Mouse (Mus musculus): ENCODE results near the gene Olfr1261. TPM values are rescaled to one million over a fixed set of nuclear protein-coding genes. Genes with fewer than 3 reads are reported as not detected.

Olfr1261 gene
- not detected for total RNA-seq (2021)
- long read RNA-seq, experiment 1, result 0 reads
- long read RNA-seq, experiment 2, result 0 reads

DNA sequence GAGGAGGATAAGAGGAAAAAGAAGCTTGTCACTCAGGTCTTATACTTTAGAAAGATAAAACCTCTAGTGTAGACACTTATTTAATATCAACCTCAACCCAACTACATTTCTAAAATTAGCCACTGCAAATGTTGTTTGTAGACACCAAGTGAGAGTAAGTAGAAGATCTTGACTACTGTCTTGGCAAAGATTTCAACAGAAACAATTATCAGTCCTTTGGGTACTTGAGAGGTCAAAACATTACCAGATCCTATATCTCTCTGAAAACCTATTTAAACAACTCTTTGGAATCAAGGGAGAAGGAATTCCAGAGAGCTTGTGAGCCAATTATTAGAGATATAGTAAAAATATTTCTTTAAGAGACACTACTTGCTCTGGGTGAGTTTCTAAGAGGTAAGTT lies at the start of gene Olfr1261:
Olfr1261 (plus strand) TSS at position 301 of the 400 bp plus-strand sequence.
- intact Hi-C loops (cut with DNase I), result no loop called here
- no peak for DNase-seq (ENCODE audit: low spot score in 2 of 2)

DNA sequence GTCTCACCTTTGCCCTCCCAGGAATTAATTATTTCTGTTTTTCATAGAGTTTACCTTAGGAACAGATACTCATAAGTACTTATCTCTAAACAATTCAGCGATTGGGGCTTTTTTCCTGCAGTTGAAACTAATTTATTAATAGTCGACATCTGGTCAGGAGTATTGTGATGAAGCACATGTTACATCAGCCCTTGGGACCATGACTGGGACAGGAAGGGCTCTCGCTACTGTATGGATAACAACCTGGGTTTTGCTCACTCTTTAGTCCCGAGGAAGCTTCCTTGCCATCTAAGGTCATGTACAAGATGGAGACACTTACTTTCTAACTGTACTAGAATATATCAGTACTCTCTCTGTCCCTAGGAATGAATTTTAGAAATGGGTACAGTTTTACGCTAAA lies 42.5 kb upstream of the Olfr1261 start, which contains the start of gene Olfr1259:
Olfr1259 (minus strand) TSS at position 101 of the 400 bp plus-strand sequence.
- DNase-seq (ENCODE audit: low spot score in 2 of 2), result no peak
- intact Hi-C loops (cut with DNase I), result no loop called here

DNA sequence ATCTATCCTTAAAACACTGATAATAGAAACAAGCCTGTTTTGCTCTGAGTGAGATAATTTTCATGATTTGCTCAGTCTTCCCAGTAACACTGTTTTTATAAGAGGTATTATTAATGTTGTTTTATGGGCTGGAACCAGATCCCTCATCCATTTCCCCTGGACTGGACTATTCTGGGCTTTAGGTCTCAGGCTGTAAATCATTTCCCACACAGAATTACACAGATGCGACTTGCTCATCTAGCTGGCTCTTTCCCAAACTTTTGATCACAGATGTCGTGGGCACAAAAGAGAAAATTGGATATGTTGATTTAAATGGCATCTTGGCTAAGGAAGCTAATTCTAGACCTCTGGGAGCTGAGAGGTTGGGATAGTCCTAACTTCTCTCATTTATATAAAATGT lies 16.8 kb upstream of the Olfr1261 start, which contains the start of gene Olfr1260:
Olfr1260 (plus strand) TSS at position 157 of the 400 bp plus-strand sequence.
- peak in 1 of 2 experiments; percentile 20 for DNase-seq (ENCODE audit: low spot score in 2 of 2)
- intact Hi-C loops (cut with DNase I), result no loop called here

DNA sequence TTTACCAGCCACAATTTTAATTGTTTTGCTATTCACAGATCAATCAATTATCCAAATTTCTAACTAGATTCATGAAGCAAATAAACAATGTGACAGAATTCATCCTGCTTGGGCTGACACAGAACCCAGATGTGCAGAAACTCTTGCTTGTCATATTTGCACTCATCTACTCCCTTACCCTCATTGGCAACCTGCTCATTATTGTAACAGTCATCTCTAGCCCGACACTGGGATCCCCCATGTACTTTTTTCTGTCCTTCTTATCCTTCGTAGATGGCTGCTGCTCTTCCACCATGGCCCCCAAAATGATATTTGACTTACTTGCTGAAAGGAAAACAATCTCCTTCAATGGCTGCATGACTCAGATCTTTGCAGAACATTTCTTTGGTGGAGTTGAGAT lies 13.3 kb upstream of the Olfr1261 start:
- DNase-seq (ENCODE audit: low spot score in 2 of 2), result no peak
- intact Hi-C loops (cut with DNase I), result no loop called here

DNA sequence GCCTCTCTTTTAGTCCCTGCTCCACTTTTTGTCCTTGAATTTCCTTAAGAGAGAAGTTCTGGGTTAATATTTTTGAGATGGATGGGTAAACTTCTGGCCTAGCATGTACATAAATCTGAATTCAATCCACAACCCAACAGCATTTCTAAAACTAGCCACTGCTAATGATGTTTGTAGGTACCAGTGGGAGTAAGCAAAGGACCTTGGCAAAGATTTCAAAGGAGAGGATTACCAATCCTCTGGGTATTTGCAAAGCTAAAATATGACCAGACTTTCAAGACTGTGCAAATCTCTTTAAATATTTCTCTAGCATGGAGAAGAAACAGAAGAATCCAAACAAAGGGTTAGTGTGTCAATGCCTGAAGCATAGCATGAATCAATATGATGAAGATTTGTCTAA lies 8.8 kb downstream of the Olfr1261 start, which contains the start of gene Olfr1262:
Olfr1262 (plus strand) TSS at position 301 of the 400 bp plus-strand sequence.
- intact Hi-C loops (cut with DNase I), result no loop called here
- DNase-seq (ENCODE audit: low spot score in 2 of 2), result no peak

DNA sequence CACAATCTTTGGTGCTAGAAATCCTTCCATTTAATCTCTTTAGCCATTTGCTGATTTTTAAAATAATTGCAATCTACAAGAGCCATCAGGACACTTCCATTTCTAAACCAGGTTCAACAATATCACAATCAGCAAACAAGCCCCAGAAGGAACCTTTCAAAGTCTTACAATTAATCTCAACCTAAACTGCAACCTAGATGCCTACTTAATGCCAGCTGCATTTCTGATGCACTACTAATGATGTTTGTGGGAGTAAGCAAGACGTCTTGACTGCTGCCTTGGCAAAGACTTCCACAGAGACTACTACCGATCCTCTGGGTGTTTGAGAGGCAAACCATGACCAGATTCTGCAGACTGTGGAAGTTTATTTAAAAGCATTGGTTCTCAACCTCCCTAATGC lies 20.8 kb downstream of the Olfr1261 start, which contains the start of gene Olfr1263:
Olfr1263 (plus strand) TSS at position 301 of the 400 bp plus-strand sequence.
- DNase-seq (ENCODE audit: low spot score in 2 of 2), result no peak
- intact Hi-C loops (cut with DNase I), result no loop called here

DNA sequence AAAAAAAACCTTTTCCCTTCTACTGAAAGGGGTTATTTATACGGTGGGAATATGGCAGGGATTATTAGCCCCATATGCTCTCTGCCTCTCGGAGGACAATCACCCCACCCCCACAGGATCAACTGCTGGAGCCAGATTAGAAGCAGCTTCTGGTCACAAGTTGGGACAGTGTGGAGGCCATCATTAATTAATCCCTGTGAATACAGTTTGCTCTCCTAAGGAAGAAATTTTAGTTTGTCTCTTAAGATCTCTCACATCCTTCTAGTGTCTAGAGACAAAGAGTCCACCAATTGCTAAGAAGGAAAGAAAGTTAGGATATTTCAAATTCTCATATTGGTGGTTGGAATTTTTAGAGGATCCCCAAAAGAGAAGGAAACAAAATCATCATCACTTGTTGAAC lies 34.5 kb downstream of the Olfr1261 start, which contains the start of gene Olfr1264:
Olfr1264 (minus strand) TSS at position 101 of the 400 bp plus-strand sequence.
- DNase-seq (ENCODE audit: low spot score in 2 of 2), result no peak
- intact Hi-C loops (cut with DNase I), result no loop called here

DNA sequence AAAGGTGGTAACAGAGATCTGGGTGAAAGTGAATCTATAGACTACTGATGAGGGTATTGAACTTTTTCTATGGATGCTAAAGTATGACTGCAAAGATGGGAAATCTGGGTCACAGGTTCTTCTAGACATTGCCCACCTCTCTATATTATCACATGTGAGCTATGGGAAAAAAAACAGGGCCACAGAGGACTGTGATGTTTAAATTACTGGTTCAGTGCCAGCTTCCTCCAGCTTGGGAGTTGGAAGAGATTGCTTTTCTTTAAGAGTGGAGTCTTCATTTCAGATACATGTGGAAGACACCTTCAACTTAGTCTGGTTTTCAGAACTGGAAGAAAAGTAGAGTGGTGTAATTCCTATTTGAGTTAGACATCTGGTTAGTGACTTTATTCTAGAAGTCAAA lies 44.0 kb downstream of the Olfr1261 start, which contains the start of gene Olfr1265:
Olfr1265 (plus strand) TSS at position 301 of the 400 bp plus-strand sequence.
- DNase-seq (ENCODE audit: low spot score in 2 of 2), result no peak
- intact Hi-C loops (cut with DNase I), result no loop called here

Other genes with a start within 250 kb of the Olfr1261 start
- not detected for gene Olfr1253, start 234.1 kb upstream of the Olfr1261 start, total RNA-seq (2021)
- not detected for gene Olfr1254, start 197.6 kb upstream of the Olfr1261 start, total RNA-seq (2021)
- gene Olfr1255, start 179.2 kb upstream of the Olfr1261 start, total RNA-seq (2021), result not detected
- gene Olfr1256, start 149.7 kb upstream of the Olfr1261 start, total RNA-seq (2021), result under 1 TPM in 1 of 2 experiments, not detected in 1; 0.04 TPM
- gene Olfr48, start 143.0 kb upstream of the Olfr1261 start, total RNA-seq (2021), result not detected
- not detected for gene Olfr1257, start 112.8 kb upstream of the Olfr1261 start, total RNA-seq (2021)
- gene Olfr1258, start 63.9 kb upstream of the Olfr1261 start, total RNA-seq (2021), result not detected
- not detected for gene Olfr1259, start 42.6 kb upstream of the Olfr1261 start, total RNA-seq (2021)
- not detected for gene Olfr1260, start 16.9 kb upstream of the Olfr1261 start, total RNA-seq (2021)
- not detected for gene Olfr1262, start 8.9 kb downstream of the Olfr1261 start, total RNA-seq (2021)
- gene Olfr1263, start 20.9 kb downstream of the Olfr1261 start, total RNA-seq (2021), result not detected
- gene Olfr1264, start 34.4 kb downstream of the Olfr1261 start, total RNA-seq (2021), result not detected
- not detected for gene Olfr1265, start 44.1 kb downstream of the Olfr1261 start, total RNA-seq (2021)
- gene Olfr140, start 72.4 kb downstream of the Olfr1261 start, total RNA-seq (2021), result not detected
- not detected for gene Olfr1269, start 130.2 kb downstream of the Olfr1261 start, total RNA-seq (2021)
- not detected for gene Olfr32, start 151.1 kb downstream of the Olfr1261 start, total RNA-seq (2021)
- not detected for gene Olfr1270, start 161.9 kb downstream of the Olfr1261 start, total RNA-seq (2021)
- not detected for gene Olfr1506, start 233.3 kb downstream of the Olfr1261 start, total RNA-seq (2021)